Mouse (Mus musculus) embryonic facial prominence, embryonic 13.5 days (tissue): Measurements from ENCODE around the gene Armc6. TPM values are rescaled to one million over a fixed set of nuclear protein-coding genes. Genes with fewer than 3 reads are reported as not detected.

Source experiments
- ATAC-seq: fragments of 200-750 bp; cut with Nextera tagmentation; 2 replicates; pipeline ENCODE4 v1.8.0; 2017; ENCODE audit warnings: low read depth; ENCODE audit not compliant: insufficient number of reproducible peaks, insufficient read depth, low FRiP score, low TSS enrichment
- H3K27ac ChIP-seq: fragments of 300-500 bp; sonication (generic); 2 replicates; pipeline ENCODE4 v1.5.1; 2015; ENCODE audit warnings: moderate library complexity, mild to moderate bottlenecking, inconsistent platforms
- H3K27me3 ChIP-seq: fragments of 300-500 bp; sonication (generic); 2 replicates; pipeline ENCODE4 v1.6.1; 2015; ENCODE audit warnings: mild to moderate bottlenecking, inconsistent platforms
- H3K36me3 ChIP-seq: fragments of 300-500 bp; sonication (generic); 2 replicates; pipeline ENCODE4 v1.6.1; 2015; ENCODE audit warnings: mild to moderate bottlenecking, inconsistent platforms
- H3K4me1 ChIP-seq: fragments of 300-500 bp; sonication (generic); 2 replicates; pipeline ENCODE4 v1.6.1; 2015; ENCODE audit warnings: inconsistent platforms
- H3K4me2 ChIP-seq: fragments of 300-500 bp; sonication (generic); 2 replicates; pipeline ENCODE4 v1.6.1; 2015; ENCODE audit warnings: moderate library complexity, mild to moderate bottlenecking, inconsistent platforms
- H3K4me3 ChIP-seq: fragments of 300-500 bp; sonication (generic); 2 replicates; pipeline ENCODE4 v1.5.1; 2015; ENCODE audit warnings: mild to moderate bottlenecking, inconsistent platforms
- H3K9ac ChIP-seq: fragments of 300-500 bp; sonication (generic); 2 replicates; pipeline ENCODE4 v1.6.1; 2015; ENCODE audit warnings: mild to moderate bottlenecking, inconsistent platforms
- H3K9me3 ChIP-seq: fragments of 300-500 bp; sonication (generic); 2 replicates; pipeline ENCODE4 v1.6.1; 2016; ENCODE audit warnings: inconsistent platforms
- WGBS: fragments of 180-500 bp; shearing (Covaris S2); methylation state at CpG from one replicate; pipeline ENCODE4 v1.1.7; 2015; ENCODE audit warnings: mixed read lengths; 5-methylcytosine and 5-hydroxymethylcytosine counted together
- polyA plus RNA-seq: library from polyadenylated mRNA; unstranded; fragments of >200 nt; fragmentation: Nextera tagmentation; extraction: Ambion mirVana; gene quantifications from 2 replicates; pipeline ENCODE4 v1.2.1, GENCODE M21; 2015

The Armc6 gene
- 24.8 and 25.9 TPM in 2 replicates for polyA plus RNA-seq

DNA sequence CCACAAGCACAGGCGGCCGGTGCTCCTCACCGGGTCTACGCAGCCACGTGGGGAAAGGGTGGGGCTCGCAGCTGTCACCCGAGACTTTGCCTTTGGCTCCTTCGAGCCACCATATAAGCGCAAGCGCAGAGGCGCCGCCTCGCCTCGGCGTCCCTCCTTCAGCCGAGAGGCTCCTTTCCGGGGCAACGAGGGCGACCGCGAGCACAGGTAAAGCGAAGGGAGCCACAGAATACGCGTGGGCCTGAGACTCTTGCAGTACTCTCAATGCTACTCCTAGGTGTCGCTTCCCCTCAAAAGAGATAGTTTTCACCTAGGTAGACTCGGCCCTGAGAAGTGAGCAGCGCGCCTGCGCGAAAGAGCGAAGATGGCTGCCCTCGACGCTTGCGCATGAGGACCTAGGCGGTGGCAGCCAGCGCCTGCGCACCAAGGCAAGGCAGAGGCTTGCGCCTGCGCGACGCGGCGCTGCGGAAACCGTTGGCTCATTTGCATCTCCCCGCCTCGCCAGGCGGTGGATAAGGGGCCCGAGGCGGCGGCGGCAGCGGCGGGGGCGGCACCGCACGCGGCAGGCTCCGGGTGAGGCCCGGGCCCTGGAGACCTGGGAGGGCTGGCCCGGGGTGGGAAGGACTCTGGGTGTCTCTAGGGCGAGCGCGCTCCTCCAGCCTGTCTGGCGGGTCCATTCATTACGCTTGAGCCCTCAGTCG lies at the start of gene Armc6, which contains the start of gene Sugp2:
Gene Armc6, minus strand, starts transcription at position 387 of the 701 bp plus-strand sequence.
Gene Sugp2, plus strand, starts transcription at position 147 of the 701 bp plus-strand sequence.
- H3K27ac ChIP-seq, result peak within 1 kb of the TSS; percentile 95
- ATAC-seq, result peak; percentile 93
- WGBS, result under 1% methylated on average over 67 of the region's 67 CpGs

DNA sequence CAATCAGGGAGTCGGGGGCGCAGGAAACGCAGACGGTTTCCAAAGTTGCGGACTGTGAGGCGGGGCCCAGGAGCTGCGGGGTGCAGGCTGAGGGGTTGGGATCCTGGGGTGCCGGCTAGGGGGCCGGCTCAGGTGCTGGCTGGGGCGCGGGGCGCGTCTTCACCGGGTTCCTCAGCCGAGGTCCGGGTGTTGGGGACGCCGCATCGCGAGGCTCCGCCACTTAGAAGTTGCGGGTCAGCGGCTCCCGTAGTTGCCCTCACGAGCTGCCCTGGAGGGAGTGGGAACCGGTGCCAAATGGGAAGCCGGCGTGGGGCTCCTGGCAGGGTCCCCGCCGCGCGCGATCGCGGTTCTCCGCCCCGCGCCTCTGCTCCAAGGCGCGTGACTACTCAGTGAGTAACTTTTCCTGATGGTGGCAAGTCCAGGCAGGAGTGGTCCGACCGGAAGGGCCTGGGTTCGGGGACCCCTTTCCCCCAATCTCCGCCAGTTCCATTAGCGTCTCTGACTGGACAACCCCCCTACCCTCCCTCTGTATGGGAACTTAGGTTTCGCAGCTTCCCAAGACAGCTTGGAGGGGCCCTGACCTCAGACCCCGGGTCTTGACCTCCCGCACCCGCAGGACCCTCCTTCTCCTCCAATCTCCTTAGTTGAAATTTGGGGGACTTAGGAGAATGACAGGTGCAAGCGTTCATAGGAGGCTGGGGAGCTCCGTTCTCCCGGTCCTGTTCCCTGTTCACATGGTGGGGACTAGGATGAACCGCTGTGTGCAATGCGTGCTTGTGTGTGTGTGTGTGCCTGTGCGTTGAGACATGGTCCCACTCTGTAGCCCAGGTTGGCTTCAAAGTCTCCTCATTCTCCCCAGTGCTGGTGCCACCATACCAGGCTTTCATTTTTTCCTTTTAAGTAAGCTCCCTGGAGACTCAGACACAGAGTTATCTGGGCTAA lies 49.1 kb upstream of the Armc6 start:
- Histone ChIP-seq H3K9ac (peak overlapping the region; percentile 95), H3K27ac (peak overlapping the region; percentile 74), H3K4me2 (peak overlapping the region; percentile 88), H3K9me3 (0 out of 2 replicates have a peak, but pooled peaks cover 4% of the 10 kb centered on the region), H3K4me1 (peaks cover 13% of the 10 kb centered on the region), H3K36me3 (peaks cover 38% of the 10 kb centered on the region), H3K4me3 (peak overlapping the region; percentile 84), H3K27me3 (no peaks in the 10 kb centered on the region)
- WGBS, result under 1% methylated on average over 51 of the region's 55 CpGs
- no peak; the same call in 1 of the 2 replicates for ATAC-seq

More for the DNA sequence above, at the start of gene Armc6, which contains the start of gene Sugp2:
- Histone ChIP-seq H3K4me1 (peaks cover 16% of the 10 kb centered on the region), H3K9ac (peak within 1 kb of the TSS; percentile 92), H3K27me3 (no peaks in the 10 kb centered on the region), H3K4me3 (peak within 1 kb of the TSS; percentile 81), H3K36me3 (peaks cover 49% of the 10 kb centered on the region), H3K4me2 (peak within 1 kb of the TSS; percentile 96), H3K9me3 (no peaks in the 10 kb centered on the region)

DNA sequence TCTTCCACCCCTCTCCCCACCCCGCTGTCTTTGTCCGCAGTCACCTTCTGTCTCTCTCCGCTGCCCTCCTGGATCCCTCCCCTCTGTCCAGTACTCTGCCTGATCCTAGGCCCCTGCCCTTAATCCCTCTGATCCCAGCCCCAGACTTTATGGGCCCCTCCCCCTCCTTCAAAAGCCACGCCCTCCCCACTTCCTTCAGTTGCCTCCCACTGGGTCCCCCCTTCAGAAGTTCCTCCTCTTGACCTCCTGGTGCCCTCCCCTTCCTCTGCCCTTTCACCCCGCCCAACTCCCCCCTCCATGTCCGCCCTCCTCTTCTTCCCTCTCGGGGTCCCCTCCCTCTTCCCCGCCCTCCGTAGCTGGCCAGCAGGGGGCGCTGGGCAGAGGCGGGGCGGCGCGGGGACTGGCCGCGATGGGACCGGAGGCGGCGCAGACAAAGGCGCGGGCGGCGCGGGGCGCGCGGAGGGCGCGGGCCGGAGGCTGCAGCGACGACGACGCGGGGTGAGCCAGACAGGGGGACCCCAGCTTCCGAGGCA lies 48.4 kb upstream of the Armc6 start, which contains the start of gene Homer3:
Gene Homer3, plus strand, starts transcription at position 225 of the 533 bp plus-strand sequence.
- Histone ChIP-seq H3K27me3 (no peaks in the 10 kb centered on the region), H3K27ac (peak within 1 kb of the TSS; percentile 74), H3K36me3 (peaks cover 31% of the 10 kb centered on the region), H3K4me3 (peak within 1 kb of the TSS; percentile 84), H3K4me2 (peak within 1 kb of the TSS; percentile 88), H3K9me3 (0 out of 2 replicates have a peak, but pooled peaks cover 4% of the 10 kb centered on the region), H3K9ac (peak within 1 kb of the TSS; percentile 95), H3K4me1 (peaks cover 19% of the 10 kb centered on the region)
- WGBS, result 2% methylated on average over 36 of the region's 36 CpGs
- ATAC-seq, result peak; percentile 85

DNA sequence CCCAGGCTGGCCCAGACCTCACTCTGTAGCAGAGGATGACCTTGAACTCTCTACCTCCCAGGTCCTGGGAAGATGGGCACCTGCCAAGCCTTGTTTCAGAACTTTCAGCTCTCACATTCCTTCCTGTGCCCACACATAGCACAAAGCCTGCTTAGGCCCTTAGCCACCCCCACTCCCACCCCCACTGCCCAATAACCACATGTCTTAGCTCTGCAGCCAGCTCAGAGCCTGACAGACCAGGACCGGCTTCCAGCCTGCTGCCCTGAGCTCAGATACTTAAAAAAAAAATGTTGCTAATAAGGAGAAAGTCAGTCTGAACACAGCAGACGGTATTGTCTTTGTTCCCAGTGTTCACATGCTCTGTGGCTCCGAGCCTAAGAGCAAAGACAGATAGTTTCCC lies 46.7 kb upstream of the Armc6 start:
- Histone ChIP-seq H3K9ac (no peak overlapping the region), H3K27me3 (no peaks in the 10 kb centered on the region), H3K36me3 (peaks cover 14% of the 10 kb centered on the region), H3K27ac (no peak overlapping the region), H3K4me2 (no peak overlapping the region), H3K9me3 (no peaks in the 10 kb centered on the region), H3K4me1 (peaks cover 19% of the 10 kb centered on the region), H3K4me3 (no peak overlapping the region)
- no peak for ATAC-seq
- WGBS, result 48% methylated on average over 3 of the region's 3 CpGs

DNA sequence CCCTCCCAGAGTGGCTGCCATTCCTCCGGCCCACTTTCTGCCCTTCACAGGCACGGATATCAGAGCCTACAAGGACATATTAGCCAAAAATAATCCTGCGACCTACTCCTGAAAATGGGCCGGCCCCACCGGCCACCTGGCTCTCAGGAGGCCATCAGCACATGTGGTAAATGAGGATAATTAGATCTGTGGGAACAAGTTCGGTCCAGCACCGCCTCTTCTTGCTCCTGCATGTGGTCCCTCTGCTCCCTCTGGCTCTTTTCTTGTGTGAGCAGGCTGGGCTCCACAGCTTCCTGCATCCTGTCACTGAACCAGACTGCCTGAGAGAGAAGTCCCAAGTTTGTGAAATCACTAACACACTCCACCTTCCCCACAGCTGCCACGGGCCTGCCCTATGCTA lies 45.0 kb upstream of the Armc6 start:
- Histone ChIP-seq H3K9ac (no peak overlapping the region), H3K4me2 (no peak overlapping the region), H3K36me3 (no peaks in the 10 kb centered on the region), H3K4me1 (peaks cover 13% of the 10 kb centered on the region), H3K4me3 (no peak overlapping the region), H3K9me3 (no peaks in the 10 kb centered on the region), H3K27ac (no peak overlapping the region), H3K27me3 (no peaks in the 10 kb centered on the region)
- WGBS, result 51% methylated on average over 8 of the region's 8 CpGs
- ATAC-seq, result no peak

DNA sequence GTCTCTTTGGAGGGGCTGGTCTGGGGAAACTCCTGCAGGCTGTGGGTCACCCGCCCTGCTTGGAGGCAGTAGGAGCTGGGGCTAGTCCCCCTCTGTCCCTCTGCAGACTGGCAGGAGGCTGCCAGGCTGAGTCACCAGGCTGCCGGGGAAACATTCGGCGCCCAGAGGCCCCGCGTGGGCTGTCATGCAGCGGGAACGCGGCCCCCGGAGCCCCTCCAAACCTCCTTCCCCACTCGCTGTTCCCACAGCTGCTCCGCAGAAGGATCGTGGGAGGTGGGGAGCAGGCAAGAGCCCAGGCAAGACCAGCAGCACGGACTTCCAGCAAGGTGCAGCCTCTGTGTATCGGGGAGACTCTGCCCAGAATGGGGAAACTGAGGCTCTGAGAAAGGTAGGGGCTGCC lies 43.9 kb upstream of the Armc6 start:
- Histone ChIP-seq H3K9me3 (no peaks in the 10 kb centered on the region), H3K36me3 (no peaks in the 10 kb centered on the region), H3K4me2 (no peak overlapping the region), H3K4me1 (peaks cover 6% of the 10 kb centered on the region; the same call in 1 of the 2 replicates), H3K27ac (no peak overlapping the region), H3K4me3 (no peak overlapping the region), H3K27me3 (no peaks in the 10 kb centered on the region), H3K9ac (peak overlapping the region; percentile 36; the same call in 1 of the 2 replicates)
- no peak for ATAC-seq
- 65% methylated on average over 15 of the region's 15 CpGs for WGBS

DNA sequence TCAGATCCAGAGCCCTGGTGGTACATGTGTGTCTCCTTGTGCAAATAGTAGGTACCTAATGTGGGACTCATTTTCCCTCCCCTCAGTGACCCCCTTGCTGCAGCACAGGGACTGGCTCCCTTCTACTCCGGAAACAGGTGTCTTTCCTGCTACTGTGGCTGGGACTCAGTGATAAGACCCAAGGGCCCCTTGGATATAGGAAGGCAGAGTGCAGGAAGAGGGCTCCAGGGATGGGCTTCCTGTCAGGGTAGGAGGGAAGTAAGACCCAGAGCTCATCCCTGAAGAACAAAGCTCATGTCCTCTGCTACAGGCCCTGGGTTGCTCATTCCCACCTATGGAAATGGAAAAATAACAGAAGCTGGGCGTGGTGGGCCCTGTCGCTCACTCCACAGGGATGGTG lies 42.2 kb upstream of the Armc6 start:
- H3K27me3 ChIP-seq, result no peaks in the 10 kb centered on the region

DNA sequence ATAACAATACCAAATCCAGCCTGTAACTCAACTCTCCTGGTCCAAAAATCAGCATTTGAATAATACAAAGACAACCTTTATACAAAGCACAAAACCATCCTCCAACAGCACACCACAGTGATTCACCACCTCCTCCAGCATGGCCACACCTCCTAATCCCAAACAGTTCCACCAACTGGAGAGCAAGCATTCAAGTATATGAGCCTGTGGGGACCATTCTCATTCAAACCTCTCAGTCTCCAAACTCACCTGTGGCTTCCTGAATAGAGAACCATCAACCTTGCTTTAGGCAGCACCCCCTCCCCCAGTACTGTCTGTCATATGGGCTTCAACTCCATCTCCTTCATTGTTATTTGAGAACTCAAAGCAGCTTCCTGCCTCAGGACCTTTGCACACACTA lies 40.1 kb upstream of the Armc6 start:
- no peak overlapping the region for H3K4me2 ChIP-seq
- no peak for ATAC-seq
- H3K27me3 ChIP-seq, result no peaks in the 10 kb centered on the region
- peaks cover 6% of the 10 kb centered on the region; the same call in 1 of the 2 replicates for H3K4me1 ChIP-seq
- H3K9ac ChIP-seq, result no peak overlapping the region
- H3K4me3 ChIP-seq, result no peak overlapping the region
- no peaks in the 10 kb centered on the region for H3K36me3 ChIP-seq
- H3K27ac ChIP-seq, result no peak overlapping the region
- no peaks in the 10 kb centered on the region for H3K9me3 ChIP-seq

More for the DNA sequence above, 42.2 kb upstream of the Armc6 start:
- H3K9me3 ChIP-seq, result no peaks in the 10 kb centered on the region
- H3K9ac ChIP-seq, result no peak overlapping the region
- no peak for ATAC-seq
- no peaks in the 10 kb centered on the region for H3K36me3 ChIP-seq
- no peak overlapping the region for H3K27ac ChIP-seq
- H3K4me2 ChIP-seq, result no peak overlapping the region
- WGBS, result 87% methylated on average over 3 of the region's 3 CpGs
- H3K4me3 ChIP-seq, result no peak overlapping the region
- H3K4me1 ChIP-seq, result peaks cover 6% of the 10 kb centered on the region; the same call in 1 of the 2 replicates

DNA sequence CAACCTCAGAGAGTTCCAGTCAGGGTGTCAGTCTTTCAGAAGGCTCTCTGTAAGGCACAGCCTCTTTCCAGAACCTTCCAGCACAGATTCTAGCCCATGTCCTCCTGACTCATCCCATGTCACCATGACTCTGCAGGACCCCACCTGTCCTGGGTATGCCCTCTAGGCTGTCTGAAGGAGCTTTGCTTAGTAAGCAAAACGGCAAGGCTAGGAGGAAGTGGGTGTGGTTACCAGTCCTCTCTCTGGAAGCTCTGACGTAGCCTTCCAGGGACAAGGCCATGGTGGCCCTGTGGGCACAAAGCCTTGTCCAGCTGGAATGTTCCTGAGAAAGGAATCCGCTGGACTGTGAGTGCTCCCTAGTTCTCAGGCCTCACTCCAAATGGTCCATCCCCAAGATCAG lies 38.7 kb upstream of the Armc6 start:
- H3K27ac ChIP-seq, result no peak overlapping the region
- no peaks in the 10 kb centered on the region for H3K9me3 ChIP-seq
- 42% methylated on average over 3 of the region's 3 CpGs for WGBS
- no peak overlapping the region for H3K9ac ChIP-seq
- H3K4me3 ChIP-seq, result no peak overlapping the region
- H3K36me3 ChIP-seq, result no peaks in the 10 kb centered on the region
- H3K4me2 ChIP-seq, result no peak overlapping the region
- H3K4me1 ChIP-seq, result peaks cover 7% of the 10 kb centered on the region; the same call in 1 of the 2 replicates
- no peaks in the 10 kb centered on the region for H3K27me3 ChIP-seq
- ATAC-seq, result no peak

DNA sequence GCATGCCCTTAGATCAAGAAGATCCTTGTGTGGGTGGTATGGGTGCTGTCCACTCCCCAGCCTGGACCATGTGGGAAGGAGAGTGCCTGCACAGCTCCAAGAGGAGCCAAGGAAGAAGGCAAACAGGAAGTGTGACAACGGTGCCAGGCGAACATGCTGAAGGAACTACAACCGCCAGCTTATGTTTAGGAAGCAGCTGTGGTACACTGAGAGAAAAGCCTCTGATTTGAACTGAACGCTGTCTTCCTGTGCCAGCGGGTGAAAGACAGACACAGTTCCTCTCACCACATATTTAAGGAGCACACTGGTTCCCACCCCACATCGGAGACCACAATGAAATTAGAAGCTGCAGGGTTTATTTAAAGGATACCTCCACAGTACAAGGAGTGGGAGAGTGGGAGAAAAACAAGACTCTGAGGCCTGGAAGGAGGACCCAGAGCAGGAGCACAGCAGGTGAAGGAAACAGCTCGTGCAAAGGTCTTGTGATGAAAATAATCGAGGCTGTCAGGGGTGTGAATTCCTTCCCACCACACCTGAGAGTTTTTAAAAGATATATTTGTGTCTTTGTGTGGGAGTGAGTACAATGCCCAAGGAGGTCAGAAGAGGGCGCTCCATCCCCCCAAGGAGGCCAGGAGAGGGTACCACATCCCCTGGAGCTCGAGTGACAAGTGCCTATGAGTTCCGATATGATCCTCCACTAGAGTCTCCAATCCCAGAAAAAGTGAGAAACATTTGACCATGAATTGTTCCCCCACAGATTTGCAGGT lies 34.7 kb upstream of the Armc6 start:
- peaks cover 25% of the 10 kb centered on the region for H3K36me3 ChIP-seq
- H3K27me3 ChIP-seq, result no peaks in the 10 kb centered on the region
- H3K27ac ChIP-seq, result peak overlapping the region; percentile 22; the same call in 1 of the 2 replicates
- 0 out of 2 replicates have a peak, but pooled peaks have one; percentile 18 for ATAC-seq
- H3K4me3 ChIP-seq, result no peak overlapping the region
- no peak overlapping the region for H3K9ac ChIP-seq
- 56% methylated on average over 11 of the region's 11 CpGs for WGBS
- H3K9me3 ChIP-seq, result no peaks in the 10 kb centered on the region
- H3K4me1 ChIP-seq, result peaks cover 5% of the 10 kb centered on the region; the same call in 1 of the 2 replicates
- no peak overlapping the region for H3K4me2 ChIP-seq
